Mouse (Mus musculus) left cerebral cortex, postnatal 10 days (tissue): ENCODE measurements around the gene Nek10. TPM values are rescaled to one million over a fixed set of nuclear protein-coding genes. Genes with fewer than 3 reads are reported as not detected.
A peak's percentile ranks its signal among the peaks of the same experiment; 100 is the strongest.
"Not testable (repeated sequence)": the region's sequence is repeated elsewhere in the genome, so short reads cannot be mapped to it uniquely, and the experiment has no call there.

Source experiments
- DNase-seq, 2 experiments: peaks; one replicate each; pipeline ENCODE4 v3.0.0; 2021 to 2022; ENCODE audit warnings: low spot score in 2 of 2, mixed read lengths in 1 of 2; ENCODE audit errors: extremely low spot score in 1 of 2
- intact Hi-C: fragments of 180-260 bp; cut with DNase I; formaldehyde crosslinking; loops from one replicate; pipeline ENCODE4 v1.15.1; 2025
- total RNA-seq, 2 experiments: library from RNA; stranded (reverse); gene quantifications; 2 replicates each; pipeline ENCODE4 v1.2.3; 2021

The Nek10 gene
- total RNA-seq, 2 experiments from 2014 or later = 3.3 to 4.4 TPM

DNA sequence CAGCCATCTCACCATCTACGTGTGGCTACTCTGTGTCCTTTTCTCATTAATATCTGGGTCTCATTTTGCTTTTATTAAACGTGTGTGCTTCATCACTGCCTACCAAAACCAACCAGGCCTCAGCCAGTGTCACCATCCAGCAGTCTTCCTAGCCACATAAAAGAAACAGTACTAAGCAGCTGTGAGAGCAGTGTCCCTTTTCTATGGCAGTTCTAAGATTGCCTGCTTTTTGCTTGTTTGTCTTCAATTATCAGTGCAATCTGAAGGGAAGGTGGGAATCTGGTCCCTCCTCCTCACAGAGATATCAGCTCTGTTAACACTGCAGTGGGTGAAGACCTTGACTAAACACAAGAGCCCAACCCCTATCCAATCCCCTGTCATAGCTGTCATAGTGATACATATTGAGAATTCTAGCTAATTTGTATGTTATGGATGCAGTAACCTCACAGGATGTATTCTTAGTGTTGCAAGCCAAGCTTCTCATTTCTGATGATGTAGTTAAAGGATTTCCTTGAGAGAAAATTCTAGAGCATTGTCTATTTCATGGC is 157.3 kb downstream of the Nek10 start:
- intact Hi-C loops = no loop called here

DNA sequence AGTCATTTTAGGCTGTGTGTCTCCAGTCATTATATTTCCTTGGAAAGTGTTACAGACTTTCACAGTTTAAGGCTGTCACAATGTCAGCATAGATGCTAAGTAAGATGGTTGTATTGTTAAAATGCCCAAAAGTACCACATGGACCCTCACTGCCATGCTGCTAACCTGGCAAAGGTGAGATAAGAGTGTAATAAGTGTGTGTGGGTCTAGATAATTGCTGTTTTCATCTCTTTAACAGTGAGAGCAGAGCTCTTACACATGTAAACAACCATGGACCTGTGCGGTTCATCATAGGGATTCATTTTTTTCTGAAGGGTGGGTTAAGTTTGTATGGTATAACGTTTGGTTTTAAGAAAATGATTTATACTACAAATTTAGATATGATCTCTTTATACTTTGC is 167.4 kb downstream of the Nek10 start:
- intact Hi-C loops = no loop called here
- DNase-seq = no peak

More for the DNA sequence above, 157.3 kb downstream of the Nek10 start:
- DNase-seq = no peak

DNA sequence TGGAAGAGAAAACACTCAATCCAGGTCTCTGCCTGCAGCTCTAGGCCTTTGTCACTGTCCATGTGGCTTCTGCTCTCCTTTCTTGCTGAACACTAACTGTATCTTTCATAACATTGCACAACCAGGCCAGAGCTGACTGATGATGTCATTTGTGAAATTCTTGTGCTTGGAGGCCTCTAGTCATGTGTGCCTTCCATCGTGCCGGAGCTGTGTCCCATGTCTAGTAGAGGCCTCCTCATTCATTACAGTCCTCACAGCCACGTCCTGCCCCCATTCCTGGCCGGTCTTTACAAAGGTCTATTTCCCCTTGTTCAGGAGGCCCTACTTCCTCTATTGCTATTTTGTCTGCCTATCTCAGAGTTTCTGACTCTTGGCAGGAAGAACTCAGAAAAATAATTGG is 167.8 kb downstream of the Nek10 start:
- no peak for DNase-seq
- intact Hi-C loops = no loop called here

DNA sequence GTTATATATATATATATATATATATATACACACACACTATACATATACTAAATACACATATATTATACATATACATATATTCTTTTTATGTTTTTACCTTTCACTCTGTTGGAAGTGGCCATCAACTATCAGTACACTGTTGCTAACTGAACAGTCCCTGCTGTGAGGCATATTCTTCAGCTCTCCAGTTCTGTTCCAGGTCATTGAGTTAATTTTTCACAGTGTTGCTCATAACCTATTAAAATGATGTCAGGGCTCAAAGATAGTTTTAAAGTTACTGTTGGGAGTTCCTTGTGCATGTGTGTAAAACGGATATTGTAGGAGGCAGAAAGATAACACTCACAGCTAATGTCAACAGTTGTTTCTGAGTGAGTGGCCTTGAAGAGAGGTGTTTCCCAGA is 170.9 kb downstream of the Nek10 start:
- DNase-seq = no peak
- intact Hi-C loops = no loop called here

DNA sequence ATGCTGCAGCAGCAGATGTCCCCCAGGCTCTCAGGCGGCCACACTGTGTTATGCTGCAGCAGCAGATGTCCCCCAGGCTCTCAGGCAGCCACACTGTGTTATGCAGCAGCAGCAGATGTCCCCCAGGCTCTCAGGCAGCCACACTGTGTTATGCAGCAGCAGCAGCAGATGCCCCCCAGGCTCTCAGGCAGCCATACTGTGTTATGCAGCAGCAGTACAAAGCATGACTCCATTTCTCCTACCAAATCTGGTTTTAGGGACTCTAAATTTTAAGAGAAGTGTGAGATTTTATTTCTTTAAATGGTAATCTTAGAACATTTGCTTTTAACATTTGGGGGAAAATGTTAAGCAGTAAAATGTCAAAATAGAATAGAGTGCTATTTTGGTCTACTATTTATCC is 180.9 kb downstream of the Nek10 start:
- DNase-seq = not testable (repeated sequence)
- intact Hi-C loops = loop anchor here (2.0 kb wide), 1 partner anchor 121 kb away; no protein-coding TSS in a partner anchor

DNA sequence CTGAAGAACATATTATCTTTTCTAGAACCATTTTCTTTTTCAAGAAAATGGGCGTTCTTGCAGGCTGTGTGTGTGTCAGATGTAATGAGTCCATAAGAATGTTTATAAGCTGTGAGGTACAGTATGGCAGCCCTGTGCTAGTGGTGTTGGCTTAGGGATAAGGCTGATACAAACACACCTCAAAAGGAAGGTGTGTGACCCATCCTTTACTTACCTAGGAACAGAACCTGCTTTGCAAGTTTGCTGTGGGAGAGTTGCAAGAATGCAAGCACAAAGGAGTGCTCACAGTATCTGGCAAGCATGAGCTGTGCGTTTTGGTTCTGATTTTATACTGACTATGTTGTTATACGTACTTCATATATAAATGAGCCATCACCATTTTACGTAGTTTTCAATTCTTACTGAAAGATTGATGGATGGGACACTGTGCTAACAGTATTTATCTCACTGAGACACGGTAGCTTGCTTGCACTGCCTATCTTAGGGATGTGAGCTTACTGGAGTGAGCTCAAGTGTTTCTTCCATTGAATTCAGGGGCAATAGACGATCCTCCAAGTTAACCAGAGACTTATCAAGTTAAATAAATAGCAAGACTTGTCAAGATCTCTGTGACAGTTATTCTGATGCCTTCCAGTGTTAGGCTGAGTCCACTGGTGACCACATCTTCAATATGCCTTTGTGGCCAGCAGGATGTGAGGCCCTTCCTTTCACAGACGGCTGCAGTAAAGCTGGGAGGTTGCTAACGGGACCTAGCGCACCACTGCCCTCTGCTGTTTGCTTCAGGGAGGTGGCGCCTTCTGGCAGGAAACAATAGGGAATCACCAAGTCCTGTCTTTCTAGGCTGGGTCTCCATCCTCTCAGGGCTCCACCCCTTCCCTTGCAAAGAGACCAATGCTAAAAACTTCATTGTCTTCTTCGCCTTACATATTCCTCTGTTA is 181.8 kb downstream of the Nek10 start:
- peak; percentile 38 to 78 for DNase-seq
- intact Hi-C loops = loop anchor here (2.0 kb wide), 1 partner anchor 122 kb away; no protein-coding TSS in a partner anchor

DNA sequence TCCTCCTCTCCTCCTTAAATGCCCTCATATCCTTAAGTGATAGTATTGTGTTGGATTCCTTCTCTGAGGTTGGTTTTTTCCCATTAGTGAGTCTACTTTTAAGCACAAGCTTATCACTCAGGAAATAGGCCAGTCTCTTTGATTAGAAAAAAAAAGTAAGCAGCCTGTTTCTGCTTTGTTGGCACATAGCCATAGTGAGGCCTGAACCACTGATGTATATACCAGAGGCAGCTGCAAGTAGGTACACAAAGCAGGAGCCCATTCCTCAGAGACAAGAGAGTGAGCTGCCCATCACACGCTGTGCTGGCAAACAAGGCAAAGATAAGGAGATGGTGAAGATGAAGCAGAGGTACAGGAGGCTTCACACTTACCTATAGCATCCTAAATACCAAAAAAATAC is 184.2 kb downstream of the Nek10 start:
- no peak for DNase-seq
- intact Hi-C loops = no loop called here

DNA sequence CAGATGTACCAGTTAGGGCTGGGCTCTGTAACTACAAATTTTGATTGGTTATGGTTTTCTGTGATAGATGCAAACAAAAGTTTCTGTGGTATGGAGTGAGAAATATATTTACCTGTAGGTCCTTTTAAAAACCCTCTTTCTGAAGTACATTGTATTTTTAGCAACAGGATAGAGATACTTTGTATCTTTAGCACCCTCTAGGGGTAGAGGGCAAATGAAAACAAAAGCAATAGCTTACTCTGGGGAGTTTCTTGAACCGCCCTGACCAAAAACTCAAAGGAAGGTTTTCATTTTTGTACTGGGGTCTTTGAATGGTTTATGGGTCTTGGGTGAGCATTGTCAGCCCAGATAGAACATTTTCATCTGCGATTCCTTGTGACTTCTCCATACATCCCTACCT is 188.4 kb downstream of the Nek10 start:
- intact Hi-C loops = no loop called here
- DNase-seq = no peak

DNA sequence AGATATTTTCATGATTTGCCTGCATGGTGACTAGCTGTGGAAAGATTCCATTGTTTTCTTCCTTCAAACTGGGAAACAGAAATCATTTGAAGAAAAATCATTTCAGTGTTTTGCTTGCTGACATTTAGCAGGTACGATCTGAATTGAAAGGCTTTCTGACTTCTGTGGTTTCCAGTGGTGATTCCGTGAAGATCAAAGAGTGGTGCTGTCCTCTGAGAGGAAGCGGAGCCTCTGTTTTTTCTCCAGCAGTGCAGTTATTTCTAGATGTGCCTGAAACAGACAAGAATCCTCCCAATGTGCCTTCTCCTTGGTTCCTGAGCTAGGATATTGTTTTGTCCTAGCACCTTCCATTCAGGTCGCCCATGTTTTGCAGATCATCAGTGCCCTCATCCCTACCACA is 208.2 kb downstream of the Nek10 start:
- intact Hi-C loops = no loop called here
- DNase-seq = no peak

DNA sequence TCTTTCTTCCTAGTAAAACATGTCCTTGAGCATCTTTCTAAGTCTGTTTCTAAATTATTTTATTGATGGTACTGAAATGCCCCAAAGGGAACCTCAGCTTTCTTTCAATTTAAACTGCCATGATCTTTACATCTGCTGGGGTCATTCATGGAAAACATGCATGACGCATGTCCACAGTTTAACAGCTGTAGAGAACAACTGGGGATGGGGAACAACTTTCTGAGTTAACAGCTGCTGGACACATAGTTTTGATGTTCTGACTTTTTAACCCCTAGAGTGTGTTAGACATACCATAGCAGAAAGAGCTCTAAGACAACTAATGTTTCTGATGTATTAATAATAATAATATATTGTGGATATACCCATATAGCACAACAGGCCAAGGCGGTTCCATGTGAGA is 211.6 kb downstream of the Nek10 start:
- intact Hi-C loops = no loop called here

DNA sequence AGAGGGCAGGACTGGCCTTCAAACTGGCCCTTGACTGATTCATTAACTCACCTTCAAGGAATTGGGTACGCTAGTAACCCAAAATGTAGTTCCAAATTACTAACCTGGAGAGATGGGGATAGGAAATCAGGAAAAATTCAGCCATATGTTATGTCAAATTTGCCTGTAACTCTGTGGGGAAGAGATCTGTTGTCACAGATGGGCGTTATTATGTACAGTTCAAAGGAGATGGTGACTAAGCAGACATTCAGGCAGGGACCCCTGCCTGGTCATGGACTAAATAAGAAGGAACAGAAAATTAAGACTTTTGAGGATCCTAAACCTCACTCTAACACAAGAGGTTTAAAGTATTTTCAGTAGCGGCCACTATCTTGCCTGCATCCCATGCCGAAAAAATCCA is 227.4 kb downstream of the Nek10 start:
- DNase-seq, intact Hi-C loops: not testable (repeated sequence)

More for the DNA sequence above, 211.6 kb downstream of the Nek10 start:
- no peak for DNase-seq

DNA sequence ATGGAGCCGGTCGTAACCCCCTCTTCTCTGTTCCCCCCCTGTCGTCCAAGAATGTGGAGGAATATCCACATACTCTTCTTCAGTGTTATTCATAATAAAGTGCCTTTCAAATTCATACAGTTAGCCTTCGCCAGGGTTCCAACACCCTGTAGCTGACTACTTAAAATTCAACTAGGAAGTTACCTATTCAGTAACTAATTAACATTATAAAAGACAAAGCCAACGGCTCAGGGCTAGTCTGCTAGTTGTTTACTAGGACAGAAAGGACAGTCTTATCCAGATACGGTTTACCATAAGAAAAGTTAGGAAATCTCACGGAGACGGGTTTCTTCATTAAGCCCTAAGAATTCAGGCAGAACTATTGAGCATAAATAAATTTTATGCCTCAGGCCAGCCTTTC is 231.4 kb downstream of the Nek10 start:
- DNase-seq, intact Hi-C loops: not testable (repeated sequence)

DNA sequence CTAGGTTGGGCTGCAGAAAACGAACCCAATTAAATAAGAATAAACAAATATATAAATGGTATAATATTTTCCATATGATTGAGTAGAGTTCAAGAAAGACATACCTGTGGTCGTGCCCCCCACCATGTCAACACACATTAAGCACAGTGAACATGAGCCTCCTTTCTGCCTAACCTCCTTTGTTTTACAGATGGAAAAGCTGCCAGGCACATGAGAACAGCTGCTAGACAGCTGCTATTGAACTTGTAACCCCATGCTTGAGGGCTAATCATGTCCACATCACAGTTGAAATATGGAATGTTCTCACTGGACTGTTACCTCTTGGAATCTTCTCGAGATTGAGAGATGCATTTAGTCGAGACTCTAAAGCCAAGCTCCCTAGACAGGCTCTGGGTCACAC is 245.0 kb downstream of the Nek10 start:
- DNase-seq = no peak
- intact Hi-C loops = no loop called here

DNA sequence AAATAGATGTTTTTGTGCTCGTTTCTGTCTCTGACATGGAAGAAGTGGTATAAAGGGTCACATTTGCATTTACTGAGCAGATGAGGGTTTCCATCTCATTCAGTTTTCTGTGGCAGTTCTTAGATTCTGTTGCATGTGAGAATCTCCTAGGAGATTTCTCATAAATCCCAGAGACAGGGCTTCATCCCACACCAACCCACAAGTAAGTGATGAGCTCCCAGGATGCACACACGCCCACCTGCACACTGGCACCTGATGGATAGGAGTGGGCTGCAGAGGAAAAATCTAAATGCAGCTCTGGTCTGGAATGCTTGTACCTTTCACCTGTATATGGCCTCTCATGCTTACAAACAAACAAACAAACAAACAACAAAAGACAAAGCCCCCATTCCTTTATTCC is 258.3 kb downstream of the Nek10 start:
- intact Hi-C loops = no loop called here
- DNase-seq = no peak

Other genes with a start within 250 kb of the Nek10 start
- 10 to 100 TPM; 33.7 to 34.6 TPM for gene Slc4a7, start 101.1 kb upstream of the Nek10 start, total RNA-seq